Mouse (Mus musculus) retina, embryonic 14.5 days (tissue): Measurements from ENCODE around the gene Iqschfp.
"Not testable (repeated sequence)": the region's sequence is repeated elsewhere in the genome, so short reads cannot be mapped to it uniquely, and the experiment has no call there.

Experiments
- DNase-seq: peaks from one replicate; pipeline ENCODE4 v3.0.0-alpha.2; 2015; ENCODE audit warnings: low spot score

Gene Iqschfp

DNA sequence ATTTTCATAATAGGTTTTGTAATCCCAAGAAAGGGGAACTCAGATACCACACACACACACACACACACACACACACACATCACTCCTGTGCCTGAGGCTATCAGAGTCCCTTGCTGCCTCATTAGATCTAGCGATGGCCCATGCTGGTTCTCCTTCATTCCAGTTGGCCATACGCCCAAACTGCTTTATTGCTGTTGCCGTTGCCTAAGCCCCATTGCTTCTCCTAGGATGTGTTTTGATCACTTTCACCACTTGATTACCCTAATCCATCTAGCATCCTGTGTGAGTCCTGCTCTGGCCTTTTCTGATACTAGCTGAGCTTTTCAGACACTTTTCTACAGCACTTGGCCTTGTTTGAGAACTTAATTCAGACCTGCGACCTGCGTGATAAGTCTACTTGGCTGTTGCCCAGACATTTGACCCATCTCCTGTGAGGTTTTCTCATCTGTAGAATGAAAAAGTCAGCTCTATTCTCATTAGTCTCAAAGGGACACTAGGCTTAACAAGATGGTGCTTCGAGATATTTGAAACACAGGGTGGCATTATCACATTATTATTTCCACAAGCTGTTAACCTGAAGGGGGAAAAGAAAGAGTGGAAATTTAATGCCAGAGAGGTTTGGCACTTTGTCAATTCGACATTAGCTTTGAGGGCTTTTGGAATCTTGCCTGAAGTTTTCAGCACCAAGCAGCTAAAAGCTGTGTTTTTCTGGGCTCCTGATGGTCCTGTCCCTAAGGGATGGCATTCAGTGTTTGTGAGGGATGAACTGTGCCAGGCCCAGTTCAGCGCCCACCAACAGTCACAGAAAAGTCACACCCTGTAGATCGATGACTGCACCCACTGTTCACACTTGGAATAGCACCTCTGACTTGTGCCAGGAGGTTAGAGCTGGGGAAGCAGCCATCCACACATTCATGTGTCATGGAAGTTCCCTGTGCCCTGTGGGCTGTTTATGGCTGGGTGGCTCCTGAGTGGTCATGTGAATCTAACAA is 179.7 kb downstream of the Iqschfp start:
- no peak for DNase-seq

GRCm38 (mm10) chr3:68077406-68077805 is 185.4 kb downstream of the Iqschfp start:
- no peak for DNase-seq

- DNase-seq, result no peak
These were observed 193.0 kb downstream of the Iqschfp start for GRCm38 (mm10) chr3:68085024-68085423.

- no peak for DNase-seq
These were observed 200.1 kb downstream of the Iqschfp start for GRCm38 (mm10) chr3:68092108-68092507.

DNA sequence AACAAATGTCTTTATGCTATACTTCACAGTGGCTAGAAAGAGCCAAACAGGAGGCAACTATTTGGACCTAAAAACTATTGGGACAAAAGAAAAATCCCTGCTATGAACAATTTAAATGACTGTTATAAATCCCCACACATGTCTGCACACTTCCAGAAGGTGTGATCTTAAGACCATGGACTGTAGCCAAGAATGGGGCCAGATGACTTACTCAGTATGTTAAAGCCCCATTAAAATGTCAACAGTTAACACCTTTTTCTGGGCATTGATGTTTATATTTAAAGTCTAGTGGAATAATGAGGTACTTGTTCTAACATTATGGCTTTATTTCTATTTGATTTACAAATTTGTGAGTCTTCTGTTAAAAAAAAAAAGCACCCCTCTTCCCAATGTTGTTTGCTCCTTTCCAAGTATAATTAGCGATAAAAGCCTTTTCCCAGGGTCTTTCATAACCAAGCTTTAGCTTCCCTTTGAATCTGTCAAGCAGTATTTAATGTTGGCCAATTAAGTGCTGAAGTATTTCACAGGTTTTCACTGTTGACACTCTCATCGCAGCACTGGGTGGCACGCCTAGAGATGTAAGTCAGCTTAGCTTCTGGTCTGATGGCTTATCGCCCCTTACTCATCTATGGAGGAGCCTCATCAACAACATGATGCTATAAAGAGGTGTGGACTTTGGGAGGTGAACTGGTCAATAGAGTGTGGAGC is 204.8 kb downstream of the Iqschfp start:
- no peak for DNase-seq

DNA sequence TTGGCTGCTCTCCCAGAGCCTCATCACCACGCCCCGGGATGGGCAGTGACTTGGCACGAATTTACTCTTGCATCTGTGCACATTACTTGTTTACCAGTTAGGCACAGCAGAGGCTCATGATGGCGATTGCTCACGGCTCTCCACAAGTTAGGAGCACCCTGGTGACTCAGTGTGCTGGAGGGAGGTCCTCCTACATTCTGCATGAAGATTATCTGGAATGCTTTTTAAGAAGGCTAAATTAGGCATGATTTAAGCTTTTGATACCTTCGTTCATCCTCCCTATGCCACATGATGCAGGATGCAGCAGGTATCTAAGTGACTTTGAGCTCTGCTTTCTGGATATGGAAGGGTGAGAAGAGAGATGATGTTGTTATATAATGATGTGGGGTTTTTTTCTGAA is 207.5 kb downstream of the Iqschfp start:
- DNase-seq, result not testable (repeated sequence)

- DNase-seq, result no peak
These were observed 209.3 kb downstream of the Iqschfp start for GRCm38 (mm10) chr3:68101343-68101742.

- no peak for DNase-seq
These were observed 213.2 kb downstream of the Iqschfp start for GRCm38 (mm10) chr3:68105081-68105685.

DNA sequence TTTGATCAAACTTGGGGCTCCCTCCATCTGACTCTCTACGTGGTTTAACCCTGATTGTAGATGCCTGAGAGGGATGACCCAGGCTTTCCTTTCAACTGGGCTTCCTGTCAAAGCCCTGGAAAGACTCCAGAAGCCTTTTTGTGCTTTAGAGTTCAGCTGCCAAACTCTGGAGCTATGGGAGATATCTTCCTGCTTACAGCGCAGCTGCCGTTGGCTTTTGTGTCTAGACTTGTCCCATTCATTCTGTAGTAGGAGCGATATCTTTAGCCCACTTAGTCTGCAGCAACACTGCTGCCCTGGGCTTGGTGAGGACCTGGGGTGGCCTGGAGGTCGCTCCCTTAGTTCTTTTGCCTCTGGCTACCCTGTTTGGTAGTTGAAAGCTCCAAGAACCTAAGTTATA is 229.3 kb downstream of the Iqschfp start:
- no peak for DNase-seq

DNA sequence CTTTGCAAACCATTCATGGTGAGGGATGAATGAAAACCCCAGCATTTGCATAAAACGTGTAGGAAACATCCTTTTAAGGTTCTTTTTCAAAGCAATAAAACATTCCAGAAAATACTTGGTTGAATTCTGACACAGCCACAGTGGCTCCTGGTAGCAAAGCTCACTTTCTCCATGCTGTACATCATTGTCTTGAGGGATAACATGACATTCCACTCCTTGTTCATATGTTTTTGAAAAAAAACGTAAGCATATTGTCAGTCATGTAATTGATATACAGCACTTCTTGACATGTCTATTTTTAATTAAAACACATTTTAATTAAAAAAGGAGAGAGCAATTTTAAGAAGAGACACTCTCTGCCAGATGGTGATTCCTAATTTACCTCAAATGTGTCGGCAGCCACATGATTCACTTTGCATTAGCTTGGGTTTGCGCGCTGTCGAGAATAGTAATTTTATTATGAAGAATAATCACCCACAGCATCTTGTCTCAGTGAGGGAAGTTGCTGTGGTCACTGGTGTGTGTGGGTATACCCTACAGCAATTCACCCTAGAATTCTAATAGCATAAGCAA is 234.3 kb downstream of the Iqschfp start:
- DNase-seq, result no peak

GRCm38 (mm10) chr3:68130386-68130785 is 238.4 kb downstream of the Iqschfp start:
- no peak for DNase-seq

- no peak for DNase-seq
These were observed 247.0 kb downstream of the Iqschfp start for GRCm38 (mm10) chr3:68138833-68139627.

DNA sequence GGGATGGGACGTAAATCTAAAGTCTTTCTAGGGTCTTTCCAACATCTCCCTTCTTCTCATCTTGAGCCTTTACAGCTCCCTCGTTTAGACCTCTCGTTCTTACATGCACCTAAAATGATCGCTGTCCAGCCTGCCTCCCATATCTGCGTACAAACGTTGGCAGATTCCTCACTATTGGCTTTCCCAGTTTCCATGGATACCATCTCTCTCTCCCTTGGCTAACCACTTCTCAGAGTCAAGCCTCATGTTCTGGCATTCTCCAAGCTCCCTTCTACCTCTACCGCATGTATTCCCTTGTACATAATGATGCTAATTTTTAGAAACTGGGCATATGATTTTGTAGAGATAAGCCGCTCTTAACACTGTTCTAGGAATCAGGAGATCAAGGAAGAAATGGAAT is 258.7 kb downstream of the Iqschfp start:
- no peak for DNase-seq

GRCm38 (mm10) chr3:68160175-68160574 is 268.1 kb downstream of the Iqschfp start:
- DNase-seq, result no peak

DNA sequence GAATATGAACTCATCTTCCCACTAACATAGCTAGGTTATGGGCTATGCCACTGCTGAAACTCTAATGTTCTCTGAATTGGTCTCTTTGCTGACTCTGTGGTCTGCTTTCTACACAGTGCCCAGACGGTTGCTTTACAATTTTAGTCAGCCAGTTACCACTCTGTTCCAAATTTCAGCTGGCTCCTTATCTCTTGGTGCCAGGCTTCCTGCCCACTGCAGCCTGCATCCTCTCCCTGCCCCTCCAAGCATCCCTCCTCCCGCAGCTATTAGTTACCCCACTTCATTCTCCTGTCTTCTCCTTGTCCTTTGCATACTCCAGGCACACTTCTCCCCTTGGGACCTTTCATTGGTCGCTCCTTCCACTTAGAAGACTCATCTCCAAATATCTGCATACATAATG is 268.7 kb downstream of the Iqschfp start:
- DNase-seq, result no peak

GRCm38 (mm10) chr3:68178248-68178647 is 286.2 kb downstream of the Iqschfp start:
- DNase-seq, result no peak

GRCm38 (mm10) chr3:68187471-68187870 is 295.4 kb downstream of the Iqschfp start:
- DNase-seq, result no peak

GRCm38 (mm10) chr3:68189100-68189499 is 297.1 kb downstream of the Iqschfp start:
- DNase-seq, result no peak

DNA sequence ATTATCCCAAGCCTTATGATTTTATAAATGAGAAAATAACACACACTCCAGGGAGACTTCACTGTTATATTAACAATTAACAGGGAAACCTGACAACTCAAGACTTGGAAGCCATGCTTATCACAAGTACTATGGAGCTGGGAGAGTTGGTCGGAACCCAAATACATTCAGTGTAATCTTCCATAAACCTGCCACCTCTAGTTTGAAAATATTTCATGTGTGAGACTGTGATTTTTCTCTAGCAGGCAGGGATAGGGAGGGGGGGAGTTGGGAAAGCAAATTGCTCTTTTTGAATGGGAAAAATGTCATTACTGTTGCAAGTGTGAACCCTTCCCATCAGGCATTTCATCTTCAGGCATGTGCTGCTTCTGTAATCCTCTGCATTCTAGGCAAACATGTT is 304.9 kb downstream of the Iqschfp start:
- DNase-seq, result no peak

DNA sequence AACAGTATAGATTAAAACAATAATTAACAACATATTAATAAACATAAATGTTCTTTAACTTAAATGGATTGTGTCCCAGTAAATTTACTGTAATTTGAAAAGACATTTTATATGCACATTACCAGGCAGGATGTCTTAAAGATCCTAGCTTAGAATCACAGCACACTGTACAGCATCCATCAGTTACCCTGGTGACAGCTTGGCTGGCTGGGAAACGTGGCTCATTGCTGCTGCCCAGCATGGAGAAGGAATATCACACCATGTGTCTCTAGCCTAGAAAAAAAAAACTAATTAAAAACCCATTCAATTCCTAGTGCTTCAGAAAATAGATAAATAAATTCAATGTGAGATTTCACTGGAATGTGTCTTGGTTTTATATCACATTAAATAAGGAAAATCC is 309.2 kb downstream of the Iqschfp start:
- DNase-seq, result no peak

- DNase-seq, result no peak
These were observed 310.3 kb downstream of the Iqschfp start for GRCm38 (mm10) chr3:68202162-68202902.
